Mouse (Mus musculus): ENCODE measurements at regions not wholly inside any gene's neighbourhood (a gene's known extent, or its start where the extent isn't known, plus 50 kb on each side); places are given as distances from the start of the nearest gene placed in this dataset.
A peak's percentile ranks its signal among the peaks of the same experiment; 100 is the strongest.
"Not testable (repeated sequence)": the region's sequence is repeated elsewhere in the genome, so short reads cannot be mapped to it uniquely, and the experiment has no call there.

DNA sequence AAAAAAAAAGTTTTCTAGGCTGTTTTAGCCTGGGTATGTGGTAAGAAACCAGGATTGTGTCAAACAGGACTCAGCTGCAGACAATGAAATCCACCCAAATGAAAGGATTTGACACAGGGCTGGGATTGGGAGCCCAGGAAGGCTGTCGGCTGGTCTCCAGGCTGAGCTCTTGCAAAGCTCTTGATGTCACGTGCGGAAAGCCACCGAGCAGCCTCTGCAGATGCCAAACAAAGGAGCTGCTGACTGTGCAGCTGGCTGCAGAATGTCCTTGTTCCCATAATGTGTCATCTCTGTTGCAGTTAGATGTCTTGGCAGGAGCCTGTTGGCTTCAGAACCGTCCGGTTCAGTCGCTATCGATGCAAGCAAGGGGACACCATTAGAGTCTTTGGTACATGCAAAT, 56.1 kb downstream of the Bbs10 start:
- peak; percentile 69 for DNase-seq

DNA sequence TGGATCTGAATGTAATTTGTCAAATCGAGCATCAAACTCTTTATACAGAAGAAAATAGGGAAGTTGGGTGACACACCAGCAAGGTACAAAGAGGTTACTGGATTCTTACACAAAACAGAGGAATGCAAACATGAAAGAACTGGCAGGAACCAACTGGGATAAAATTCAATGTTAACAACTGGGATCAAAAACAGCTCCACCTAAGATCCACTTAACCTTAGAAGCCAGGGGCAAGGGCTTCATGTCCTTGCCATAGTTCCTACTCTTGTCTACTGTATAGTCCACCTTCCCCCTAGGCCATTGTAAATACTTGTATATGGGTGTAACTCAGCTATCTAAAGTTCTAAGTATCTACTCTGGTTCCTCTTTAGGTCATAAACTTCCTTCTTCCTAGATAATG, 59.9 kb downstream of the Bbs10 start:
- DNase-seq: not testable (repeated sequence)

DNA sequence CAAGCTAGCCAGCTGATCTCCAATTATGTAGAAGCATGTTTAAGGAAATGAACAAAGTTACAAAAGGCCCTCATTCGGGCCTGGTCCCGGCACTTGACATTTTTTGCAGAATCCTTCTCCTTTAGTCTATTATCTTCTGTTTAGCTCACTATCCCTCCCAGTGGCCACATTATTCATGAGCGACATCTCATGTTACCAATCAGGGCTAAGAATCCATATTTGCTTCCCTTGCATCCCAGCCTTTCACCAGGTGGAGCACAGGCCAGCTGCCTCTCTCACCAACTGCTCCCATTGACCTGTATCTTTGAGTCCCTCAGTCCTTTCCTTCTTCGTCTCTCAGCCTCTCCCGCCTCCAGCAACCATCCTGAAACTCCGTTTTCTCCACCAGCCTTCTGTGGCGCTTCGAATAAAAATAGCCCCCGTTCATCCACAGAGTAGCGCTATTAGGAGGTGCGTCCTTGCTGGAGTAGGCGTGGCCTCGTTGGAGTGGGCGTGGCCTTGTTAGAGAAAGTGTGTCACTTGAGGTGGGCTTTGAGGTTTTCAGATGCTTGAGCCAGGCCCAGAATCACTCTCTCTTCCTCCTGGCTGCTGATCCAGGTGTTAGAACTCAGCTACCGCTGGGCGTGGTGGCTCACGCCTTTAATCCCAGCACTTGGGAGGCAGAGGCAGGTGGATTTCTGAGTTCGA, 63.4 kb downstream of the Bbs10 start:
- DNase-seq: no peak

DNA sequence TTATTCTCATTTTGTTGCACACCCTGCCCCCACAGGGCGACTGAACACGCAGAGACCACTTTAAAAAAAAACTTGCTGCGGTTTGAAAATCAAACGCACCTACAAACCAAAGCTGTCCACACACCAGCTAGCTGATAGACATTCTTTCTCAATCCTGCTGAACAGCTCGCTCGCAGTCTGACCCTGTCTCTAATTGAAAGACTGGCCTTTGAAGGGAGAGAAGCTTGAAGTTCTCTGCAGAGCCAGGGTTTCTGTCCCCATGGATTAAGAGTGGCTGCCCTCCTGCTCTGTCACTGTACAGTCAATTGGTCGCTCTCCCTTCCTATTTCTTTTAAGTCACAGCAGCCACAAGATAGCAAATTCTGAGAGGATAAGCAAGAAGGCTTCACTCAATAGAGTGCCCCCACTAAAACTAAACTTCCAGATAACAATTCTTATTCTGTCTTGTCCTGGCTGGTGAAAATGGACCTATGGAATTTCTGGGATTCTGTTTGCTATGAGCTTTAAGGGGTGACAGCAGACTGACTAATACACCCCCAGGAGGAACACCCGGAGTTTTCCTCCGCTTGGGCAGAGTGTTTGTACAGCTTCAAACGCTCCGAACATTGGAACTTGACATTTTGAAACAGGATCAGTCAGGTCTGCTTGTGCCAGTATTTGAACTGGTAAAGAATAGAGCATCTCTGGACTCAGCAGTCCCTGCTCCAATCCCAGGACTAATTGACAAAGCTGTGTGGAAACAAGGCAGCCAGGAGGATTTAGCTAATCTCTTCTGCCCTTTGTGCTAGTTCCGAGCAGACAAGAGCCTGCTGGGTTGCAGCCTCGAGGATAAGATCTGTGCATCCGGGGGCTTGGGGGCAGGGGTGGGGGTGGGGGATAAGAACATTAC, 65.5 kb downstream of the Bbs10 start:
- peak; percentile 79 for DNase-seq

DNA sequence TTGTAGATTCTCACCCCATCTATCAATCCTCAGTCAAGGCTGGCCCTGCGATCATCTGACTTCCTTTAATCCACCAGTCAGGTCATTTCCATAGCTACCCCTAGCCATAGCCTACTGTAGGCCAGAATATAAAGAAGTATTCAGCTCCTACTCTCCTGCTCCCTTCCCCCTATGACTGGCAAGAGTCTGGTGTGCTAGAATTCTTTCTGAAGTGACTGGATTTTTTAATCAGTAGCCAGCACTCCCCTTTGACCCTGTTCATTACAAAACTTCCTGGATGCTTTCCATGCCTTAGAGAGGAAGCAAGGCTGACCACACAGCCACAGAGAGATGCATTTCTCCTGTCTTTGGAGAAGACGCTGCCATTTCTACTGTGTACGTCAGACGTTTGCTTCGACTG, 66.5 kb downstream of the Bbs10 start:
- no peak for DNase-seq

DNA sequence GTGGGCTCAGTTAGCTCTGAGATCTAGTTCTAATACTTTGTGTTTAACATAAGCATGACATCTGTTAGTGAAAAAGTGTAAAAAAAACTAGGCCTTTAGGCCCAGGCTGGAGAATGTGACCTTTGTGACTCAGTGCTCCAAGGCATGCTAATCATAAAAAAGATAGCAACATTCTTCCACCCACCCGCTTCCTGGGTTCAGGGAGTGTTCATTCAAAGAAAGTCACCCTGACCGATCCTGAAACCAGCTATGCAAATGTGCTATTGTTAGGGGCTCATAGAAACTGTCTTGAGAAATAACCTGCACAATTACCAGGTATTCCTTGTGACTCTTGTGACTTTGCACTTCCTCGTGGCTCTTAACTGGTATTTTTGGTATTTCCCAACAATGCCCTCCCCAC, 70.6 kb downstream of the Bbs10 start:
- DNase-seq: not testable (repeated sequence)

DNA sequence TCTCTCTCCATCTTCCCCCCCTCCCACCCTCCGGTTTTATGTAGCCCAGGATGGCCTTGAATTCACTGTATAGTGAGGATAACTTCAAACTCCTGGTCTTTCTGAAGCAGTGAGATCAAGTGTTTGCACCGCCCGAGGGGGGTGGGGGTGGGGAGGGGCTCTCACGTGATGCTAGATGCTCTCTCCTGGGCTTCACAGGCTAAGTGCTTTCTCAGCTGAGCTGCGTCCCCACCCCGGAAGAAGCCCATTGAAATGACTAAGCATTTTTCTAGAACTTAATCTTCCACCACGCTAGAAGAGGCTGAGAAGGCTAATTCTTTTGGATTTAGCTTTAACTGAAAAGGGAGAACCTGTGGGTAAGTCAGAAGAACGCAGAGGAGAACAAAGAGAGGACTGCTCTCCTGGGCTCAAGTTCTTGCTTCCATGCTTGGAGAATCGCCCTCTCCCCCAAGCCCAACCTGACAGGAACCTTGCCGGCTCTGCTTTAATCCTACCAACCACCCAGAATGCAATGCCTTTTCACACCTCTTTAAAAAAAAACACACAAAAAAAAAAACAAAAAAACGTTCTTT, 79.7 kb downstream of the Bbs10 start:
- DNase-seq: no peak

DNA sequence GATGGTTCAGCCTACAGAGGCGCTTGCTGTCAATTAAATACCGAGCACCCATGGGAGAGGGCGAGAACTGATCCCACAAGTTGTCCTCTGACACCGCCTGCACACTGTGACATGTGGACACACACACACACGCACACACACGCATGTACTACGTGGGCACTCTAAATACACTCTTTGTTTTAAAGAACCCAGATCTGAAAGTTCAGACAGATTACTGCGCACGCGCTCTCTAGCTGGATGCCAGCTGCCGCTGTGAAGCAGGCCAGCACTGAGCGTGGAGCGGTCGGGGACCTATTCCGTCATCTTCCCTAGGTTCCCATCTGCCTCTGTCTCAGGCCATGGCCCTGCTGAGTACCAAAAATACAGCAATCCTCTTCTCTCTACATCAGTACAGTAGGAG, 83.2 kb downstream of the Bbs10 start:
- peak; percentile 67 for DNase-seq

DNA sequence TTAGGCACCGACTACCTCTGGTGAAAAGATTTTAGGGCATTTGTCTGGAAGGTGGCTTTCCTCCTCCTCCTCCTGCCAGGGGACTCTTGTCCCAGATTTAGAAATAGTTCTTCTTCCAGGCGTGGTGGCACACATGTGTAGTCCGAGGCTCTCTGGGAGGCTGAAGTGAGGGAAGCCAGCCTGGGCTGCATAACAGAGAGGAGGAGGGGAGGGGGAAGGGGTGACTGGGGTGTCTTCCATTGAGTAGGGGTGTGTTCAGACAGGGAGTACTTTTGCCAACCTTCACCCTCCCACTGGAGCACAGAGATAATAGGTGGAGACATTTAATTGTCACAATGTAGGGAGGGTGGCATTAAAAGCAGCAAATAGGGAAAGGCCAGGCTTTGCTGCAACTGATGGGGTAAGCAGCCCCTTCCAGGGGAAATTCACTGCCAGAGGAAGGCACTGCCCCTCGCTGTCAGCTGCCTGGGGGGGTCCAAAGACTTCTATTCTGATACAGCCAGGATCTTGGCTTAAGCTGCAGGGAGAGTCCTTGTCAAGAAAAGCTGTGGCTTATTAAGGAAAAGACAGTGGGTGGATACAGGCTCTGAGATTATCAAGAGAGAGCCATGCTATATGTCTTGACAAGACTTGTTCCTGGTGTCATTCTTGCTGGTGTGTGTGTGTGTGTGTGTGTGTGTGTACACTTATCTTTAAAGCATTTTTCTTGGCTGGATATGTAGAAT, 83.9 kb downstream of the Bbs10 start:
- peak; percentile 44 for DNase-seq

DNA sequence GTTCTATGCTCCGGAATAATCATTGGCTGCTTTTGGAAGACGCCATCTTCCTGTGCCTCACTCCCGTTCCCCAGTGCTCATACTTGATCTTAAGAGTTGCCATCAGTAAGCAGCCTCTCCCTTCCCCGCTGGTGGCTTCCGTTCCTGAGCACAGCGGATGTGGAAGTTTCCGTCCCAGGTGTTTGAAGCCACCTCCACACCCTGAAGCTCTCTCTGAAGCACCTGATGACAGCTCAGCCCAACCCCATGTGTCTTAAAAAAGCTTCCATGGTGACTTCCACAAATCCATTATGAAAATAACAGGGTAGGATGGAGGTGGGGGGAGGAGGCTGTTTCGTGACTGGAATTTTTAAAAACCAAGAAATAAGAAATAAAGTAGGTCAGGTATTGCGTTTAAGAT, 87.1 kb downstream of the Bbs10 start:
- DNase-seq: no peak

DNA sequence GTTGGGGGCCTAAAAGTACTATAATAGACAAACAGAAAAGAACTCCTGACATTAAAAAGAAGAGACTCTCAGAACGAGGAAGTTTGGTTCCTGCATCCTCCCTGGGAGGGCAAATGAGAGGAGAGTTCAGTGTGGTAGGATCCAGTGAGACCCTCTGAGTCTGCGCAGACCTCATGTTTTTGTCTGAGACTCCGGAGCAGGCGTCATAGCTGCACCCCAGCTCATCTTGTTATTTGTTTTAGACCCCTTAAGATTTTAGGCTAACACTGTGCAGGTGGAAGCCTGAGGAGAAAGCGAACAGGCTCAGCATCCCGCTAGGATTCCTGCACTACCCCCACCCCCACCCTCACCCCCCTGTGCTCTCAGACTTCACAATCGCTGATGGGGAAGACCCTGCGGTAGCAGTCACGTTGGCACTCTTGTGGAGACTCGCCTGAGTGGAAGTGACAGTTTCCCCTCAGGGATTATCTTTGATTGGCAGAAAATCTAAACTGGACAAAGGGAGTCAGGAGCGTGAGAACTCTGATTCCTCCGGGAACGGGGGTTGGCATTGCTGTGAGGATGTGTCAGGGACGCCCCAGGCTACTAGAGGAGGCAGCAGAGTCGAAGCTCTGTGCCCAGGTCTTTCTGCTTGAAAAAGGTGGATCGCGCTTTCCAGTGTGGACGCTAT, 85.0 kb upstream of the Nap1l1 start:
- peak; percentile 95 for DNase-seq

DNA sequence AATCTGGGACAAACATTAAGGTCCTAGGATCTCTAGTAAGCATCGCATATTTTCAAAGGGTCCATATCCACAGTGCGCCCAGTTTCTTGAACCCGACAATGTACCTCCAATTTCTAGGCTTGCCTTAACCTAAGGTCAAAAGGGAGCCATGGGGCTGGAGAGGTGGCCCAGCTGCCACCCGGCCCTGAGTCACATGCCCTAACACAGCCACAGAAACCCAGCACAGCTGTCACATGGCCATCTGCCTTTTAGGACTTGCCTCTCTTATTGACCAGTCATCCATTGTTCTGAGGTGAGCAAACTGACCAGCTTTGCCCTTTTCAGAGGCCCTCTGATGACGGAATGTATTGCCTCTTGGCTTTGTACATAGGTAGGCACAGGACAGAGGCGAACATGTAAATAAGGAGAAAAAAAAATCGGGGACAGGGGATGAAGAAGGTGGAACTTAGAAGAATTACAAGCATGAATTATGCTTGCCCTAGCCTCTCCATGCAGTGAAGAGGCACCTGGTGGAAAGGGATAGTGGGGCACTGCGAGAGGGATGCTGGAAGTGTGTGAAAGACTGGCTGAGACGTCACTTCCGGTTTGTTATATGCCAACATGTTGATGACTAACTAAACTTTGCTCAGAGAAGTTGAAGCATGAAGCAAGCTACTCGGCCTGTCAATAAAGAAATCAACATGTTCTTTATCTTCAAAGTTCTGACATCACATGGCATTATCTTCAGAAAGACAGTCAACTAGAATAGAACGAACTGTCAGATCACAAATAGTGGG, 84.3 kb upstream of the Nap1l1 start:
- peak; percentile 72 for DNase-seq

DNA sequence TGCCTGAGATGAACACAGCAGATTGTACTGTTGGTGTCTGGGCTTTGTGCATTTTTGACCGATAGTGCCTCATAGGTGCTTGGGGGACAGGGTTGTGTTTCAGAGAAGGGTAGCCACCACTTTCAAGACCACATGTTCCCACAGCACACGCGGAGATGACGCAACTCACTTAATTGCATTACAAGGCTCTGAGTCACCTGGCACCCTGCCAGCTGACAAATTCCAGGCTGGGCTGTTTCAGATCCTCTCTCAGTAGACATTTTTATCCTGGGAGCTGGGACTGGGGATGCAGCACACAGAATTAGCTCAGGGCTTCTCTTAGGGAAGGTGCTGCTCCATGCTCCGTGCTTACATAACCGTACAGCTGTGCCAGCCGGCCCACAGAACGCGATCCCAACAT, 83.1 kb upstream of the Nap1l1 start:
- DNase-seq: peak; percentile 91

DNA sequence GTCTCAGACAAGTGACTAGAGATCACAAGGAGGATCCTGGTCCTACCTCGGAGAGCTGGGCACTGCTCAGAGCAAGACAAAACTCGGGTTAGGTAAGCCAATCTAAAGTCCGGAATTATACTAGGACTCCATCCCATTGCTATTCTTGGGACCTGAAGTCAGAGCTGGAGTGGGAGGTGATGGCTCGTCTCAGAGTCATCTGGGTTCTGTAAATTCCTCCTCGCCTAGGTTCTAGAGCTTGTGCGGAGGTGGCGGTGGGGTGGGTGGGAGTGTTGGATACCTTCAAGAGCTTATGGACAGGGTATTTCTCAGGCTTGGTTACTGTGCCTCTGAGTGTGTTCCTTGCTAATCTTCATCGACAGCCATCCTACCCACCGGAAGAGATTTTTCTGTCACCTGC, 78.6 kb upstream of the Nap1l1 start:
- DNase-seq: no peak

DNA sequence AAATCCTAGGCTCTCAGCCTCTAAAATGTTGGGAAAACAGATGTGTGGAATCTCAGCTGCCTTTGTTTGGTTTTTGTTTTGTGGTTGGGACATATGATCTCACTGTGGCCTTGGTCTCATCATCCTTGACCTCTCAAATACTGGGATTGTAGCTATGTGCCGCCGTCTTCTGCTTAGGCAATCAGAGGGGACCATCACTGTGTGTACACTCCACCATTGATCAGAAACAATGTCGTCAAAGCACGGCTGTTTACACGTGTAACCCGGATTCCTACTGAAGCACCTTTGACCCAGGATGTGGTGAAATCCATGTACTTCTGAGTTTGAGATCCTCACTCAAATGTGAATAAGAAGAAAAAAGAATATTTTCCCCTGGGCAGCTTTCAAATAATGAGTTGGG, 68.0 kb upstream of the Nap1l1 start:
- DNase-seq: no peak

DNA sequence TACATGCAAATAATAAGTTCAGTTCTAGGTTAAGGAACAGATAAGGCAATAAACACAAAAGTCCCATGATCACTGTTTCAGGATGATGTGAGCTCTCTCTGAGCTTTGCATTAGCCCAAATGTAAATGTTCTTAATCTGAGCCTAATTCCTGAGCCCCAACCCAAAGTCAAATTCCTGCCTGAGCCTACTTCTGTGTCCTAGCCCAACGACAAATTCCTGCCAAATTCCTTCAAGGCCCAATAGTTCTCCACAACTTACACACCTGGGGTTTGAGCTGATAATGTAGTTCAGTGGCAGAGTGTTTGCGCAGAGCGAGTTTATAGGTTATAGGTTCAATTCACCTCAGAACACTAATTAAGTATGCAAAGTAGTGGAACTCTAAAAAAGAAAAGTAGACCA, 64.1 kb upstream of the Nap1l1 start:
- DNase-seq: no peak

DNA sequence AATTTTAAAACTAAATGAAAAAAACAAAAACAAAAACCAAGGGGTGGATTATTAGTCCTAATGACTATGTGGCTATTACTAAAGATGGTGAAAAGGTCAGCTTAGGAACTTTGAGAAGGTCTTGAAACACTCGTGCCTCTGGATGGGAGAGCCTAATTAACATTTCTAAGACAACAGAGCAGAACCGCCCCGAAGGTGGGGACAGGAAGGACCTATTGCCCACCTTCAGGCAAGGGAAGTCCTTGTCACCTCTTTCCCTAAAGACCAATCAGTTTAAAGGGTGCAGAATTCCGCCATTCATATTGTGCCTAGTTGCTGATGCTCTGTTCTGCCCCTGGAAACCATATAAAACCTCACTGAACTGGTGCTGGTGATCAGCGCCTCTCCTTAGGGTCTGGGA, 63.5 kb upstream of the Nap1l1 start:
- DNase-seq: no peak

DNA sequence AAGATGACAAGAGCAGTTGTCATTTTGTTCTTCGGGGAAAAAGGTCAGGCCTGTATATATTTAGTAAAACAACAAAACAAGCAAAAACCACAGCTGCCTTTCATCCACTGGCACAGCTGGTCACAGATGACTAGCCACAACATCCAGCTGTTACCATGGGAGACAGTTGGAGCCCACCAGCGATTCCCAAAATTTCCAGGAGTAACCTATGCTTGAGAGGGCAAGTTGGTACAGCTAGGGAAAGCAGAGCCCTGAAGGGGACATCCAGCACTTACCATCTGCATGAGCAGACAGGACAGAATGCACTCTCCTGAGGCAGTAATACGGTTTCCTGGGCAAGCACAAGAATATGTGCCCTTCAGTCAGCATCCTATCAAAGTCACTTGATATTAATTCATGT, 62.9 kb upstream of the Nap1l1 start:
- DNase-seq: peak; percentile 57

DNA sequence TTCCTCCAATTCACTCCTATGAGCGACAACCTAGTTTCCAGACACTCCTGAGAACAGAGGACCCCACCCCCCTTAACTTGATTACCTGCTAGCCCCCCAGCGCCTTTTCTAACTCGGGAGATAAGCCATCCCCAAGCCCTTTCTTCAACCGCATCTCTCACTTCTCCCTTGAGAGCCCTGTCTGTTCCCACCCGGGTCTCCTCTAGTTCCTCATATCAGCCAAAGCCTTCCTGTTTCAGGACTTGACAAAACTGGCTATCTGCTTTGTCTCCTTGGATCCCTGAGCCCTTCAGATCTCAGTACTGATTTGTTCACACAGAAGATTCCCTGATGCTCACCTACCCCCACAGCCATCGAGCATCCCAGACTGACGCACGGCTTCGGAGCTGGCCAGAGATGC, 61.5 kb upstream of the Nap1l1 start:
- no peak for DNase-seq

DNA sequence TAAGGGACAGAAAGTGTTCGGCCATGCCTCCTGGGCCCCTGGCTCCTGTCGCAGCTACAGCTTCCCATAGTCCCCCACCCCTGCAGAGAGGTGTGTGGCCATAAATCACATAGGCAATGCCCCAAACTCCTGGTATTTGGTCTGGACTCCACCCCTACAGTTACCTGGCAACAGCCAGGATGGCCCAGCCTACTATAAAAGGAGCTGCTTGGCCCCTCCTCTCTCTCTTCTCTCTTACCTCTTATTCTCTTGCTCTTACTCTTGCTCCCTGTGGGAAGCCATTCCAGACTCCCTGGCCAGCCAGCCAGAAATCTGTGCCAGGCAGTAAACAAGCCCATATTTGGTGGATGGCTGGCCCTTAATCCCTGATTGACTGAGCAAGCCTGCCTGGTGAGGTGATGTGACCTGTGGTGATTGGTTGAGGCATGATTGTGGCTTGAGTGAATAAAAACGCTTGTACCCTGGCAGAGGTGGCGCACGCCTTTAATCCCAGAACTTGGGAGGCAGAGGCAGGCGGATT, 56.4 kb upstream of the Nap1l1 start:
- no peak for DNase-seq

DNA sequence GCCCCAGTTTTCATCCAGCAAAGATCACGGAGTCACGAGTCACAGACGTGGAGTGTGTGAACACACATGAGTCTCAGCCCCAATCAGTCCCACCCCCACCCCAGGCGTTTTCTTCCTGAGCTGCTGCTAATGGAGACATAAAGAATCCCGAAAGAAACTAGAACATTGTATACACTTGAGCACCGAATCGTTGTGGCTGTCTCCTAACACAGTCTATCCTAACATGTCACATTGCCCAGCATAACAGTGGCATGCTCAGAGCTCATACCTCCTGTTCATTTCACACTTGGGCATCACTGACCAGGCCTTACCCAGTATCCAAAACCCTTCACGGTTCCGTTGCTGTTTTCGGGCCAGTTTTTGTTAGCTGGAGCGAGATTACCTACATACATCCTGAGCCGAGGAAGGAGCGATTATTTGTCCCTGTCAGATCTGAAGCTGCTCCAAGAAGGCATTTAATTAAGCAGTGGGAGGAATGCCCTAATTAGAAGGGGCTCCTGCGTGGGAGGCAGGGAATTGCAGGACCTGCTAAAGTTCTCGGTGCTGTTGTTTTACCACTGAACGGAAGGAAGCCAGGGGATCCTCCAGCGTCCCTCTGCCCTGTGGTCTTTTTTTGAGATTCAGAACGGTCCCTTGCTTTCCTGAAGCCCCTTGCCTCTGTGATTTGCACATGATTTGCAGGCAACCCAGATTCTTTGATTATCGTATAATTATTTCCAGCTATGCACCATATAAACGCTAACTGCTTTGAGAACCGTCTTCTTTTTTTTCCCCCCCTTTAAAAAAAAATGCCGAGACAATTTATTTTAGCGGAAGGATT, 53.4 kb upstream of the Nap1l1 start:
- peak; percentile 74 for DNase-seq
